Mouse (Mus musculus) effector memory CD4-positive, alpha-beta T cell, adult 7 months (primary cell): Measurements from ENCODE around the gene Fam129c. TPM values are rescaled to one million over a fixed set of nuclear protein-coding genes. Genes with fewer than 3 reads are reported as not detected.

Source experiments
- polyA plus RNA-seq: library from polyadenylated mRNA; unstranded; fragments of 100-300 nt; shearing (Covaris generic); gene quantifications from one replicate; pipeline ENCODE4 v1.2.1, GENCODE M21; 2017

The Fam129c gene
- polyA plus RNA-seq, result 2.7 TPM

GRCm38 (mm10) chr8:71597451-71597850, at the start of gene Fam129c:
Gene Fam129c, plus strand, starts transcription at chr8:71597648.

GRCm38 (mm10) chr8:71558071-71558957, 39.1 kb upstream of the Fam129c start, which contains the start of gene Tmem221:
Gene Tmem221, minus strand, starts transcription at chr8:71558871.

GRCm38 (mm10) chr8:71566501-71566900, 30.9 kb upstream of the Fam129c start, which contains the start of gene Nxnl1:
Gene Nxnl1, minus strand, starts transcription at chr8:71566601.

GRCm38 (mm10) chr8:71568387-71568937, 29.0 kb upstream of the Fam129c start, which contains the start of gene Slc27a1:
Gene Slc27a1, plus strand, starts transcription at chr8:71568882.

GRCm38 (mm10) chr8:71591471-71592373, 5.7 kb upstream of the Fam129c start, which contains the start of gene Pgls:
Gene Pgls, plus strand, starts transcription at chr8:71592176.

GRCm38 (mm10) chr8:71610822-71611651, 13.6 kb downstream of the Fam129c start, which contains the start of gene Colgalt1:
Gene Colgalt1, plus strand, starts transcription at chr8:71610998.

Other genes starting within 250 kb of the Fam129c start
- 185 TPM for gene Use1, start 230.8 kb upstream of the Fam129c start, polyA plus RNA-seq
- gene Ocel1, start 226.3 kb upstream of the Fam129c start, polyA plus RNA-seq, result 17.4 TPM
- 7.6 TPM for gene Nr2f6, start 215.7 kb upstream of the Fam129c start, polyA plus RNA-seq
- 0.29 TPM for gene Ushbp1, start 201.8 kb upstream of the Fam129c start, polyA plus RNA-seq
- 87.6 TPM for gene Babam1, start 200.8 kb upstream of the Fam129c start, polyA plus RNA-seq
- gene Ankle1, start 191.6 kb upstream of the Fam129c start, polyA plus RNA-seq, result 0.20 TPM
- 112 TPM for gene Abhd8, start 134.0 kb upstream of the Fam129c start, polyA plus RNA-seq
- gene Mrpl34, start 132.7 kb upstream of the Fam129c start, polyA plus RNA-seq, result 21.5 TPM
- gene Dda1, start 128.4 kb upstream of the Fam129c start, polyA plus RNA-seq, result 143 TPM
- gene Ano8, start 111.7 kb upstream of the Fam129c start, polyA plus RNA-seq, result 16.6 TPM
- gene Gtpbp3, start 109.5 kb upstream of the Fam129c start, polyA plus RNA-seq, result 6.5 TPM
- not detected for gene Plvap, start 85.9 kb upstream of the Fam129c start, polyA plus RNA-seq
- not detected for gene Ccdc194, start 71.9 kb upstream of the Fam129c start, polyA plus RNA-seq
- 108 TPM for gene Bst2, start 60.2 kb upstream of the Fam129c start, polyA plus RNA-seq
- gene Mvb12a, start 54.7 kb upstream of the Fam129c start, polyA plus RNA-seq, result 65.2 TPM
- 13.9 TPM for gene Tmem221, start 38.8 kb upstream of the Fam129c start, polyA plus RNA-seq
- gene Nxnl1, start 31.0 kb upstream of the Fam129c start, polyA plus RNA-seq, result 1.9 TPM
- gene Slc27a1, start 28.8 kb upstream of the Fam129c start, polyA plus RNA-seq, result 16.1 TPM
- gene Pgls, start 5.5 kb upstream of the Fam129c start, polyA plus RNA-seq, result 66.7 TPM
- gene Colgalt1, start 13.3 kb downstream of the Fam129c start, polyA plus RNA-seq, result 30.3 TPM
- not detected for gene Unc13a, start 74.1 kb downstream of the Fam129c start, polyA plus RNA-seq
- 72.8 TPM for gene Jak3, start 78.6 kb downstream of the Fam129c start, polyA plus RNA-seq
- gene Insl3, start 91.6 kb downstream of the Fam129c start, polyA plus RNA-seq, result 17.5 TPM
- 2.9 TPM for gene B3gnt3, start 104.1 kb downstream of the Fam129c start, polyA plus RNA-seq
- gene Fcho1, start 128.1 kb downstream of the Fam129c start, polyA plus RNA-seq, result 169 TPM